Mouse (Mus musculus): ENCODE measurements around the gene Tmem242. TPM values are rescaled to one million over a fixed set of nuclear protein-coding genes. Genes with fewer than 3 reads are reported as not detected.
A peak's percentile ranks its signal among the peaks of the same experiment; 100 is the strongest.
"Not testable (repeated sequence)": the region's sequence is repeated elsewhere in the genome, so short reads cannot be mapped to it uniquely, and the experiment has no call there.

Gene Tmem242
- polyA plus RNA-seq, 1 experiment = 72.7 TPM

GRCm38 (mm10) chr17:5443751-5444150 lies 3.7 kb upstream of the Tmem242 start:
- Histone ChIP-seq H3K27ac (ENCODE audit: insufficient read depth, low read depth, low read length) (no peak overlapping the region), H3K4me1 (ENCODE audit: control insufficient read depth, insufficient read depth, low read length) (peaks cover 15% of the 10 kb centered on the region), H3K4me3 (ENCODE audit: insufficient read depth, low read length) (no peak overlapping the region)
- TF ChIP-seq CTCF (IDR thresholded peaks at IDR 0.05; ENCODE audit: low read depth, low read length) (no peak), POLR2A (IDR thresholded peaks at IDR 0.05; ENCODE audit: borderline replicate concordance, low read depth, low read length) (no peak)

GRCm38 (mm10) chr17:5443260-5443659 lies 3.2 kb upstream of the Tmem242 start:
- Histone ChIP-seq H3K27ac (ENCODE audit: insufficient read depth, low read depth, low read length) (no peak overlapping the region), H3K4me3 (ENCODE audit: insufficient read depth, low read length) (no peak overlapping the region), H3K4me1 (ENCODE audit: control insufficient read depth, insufficient read depth, low read length) (peaks cover 16% of the 10 kb centered on the region)
- TF ChIP-seq POLR2A (IDR thresholded peaks at IDR 0.05; ENCODE audit: borderline replicate concordance, low read depth, low read length) = no peak
- TF ChIP-seq CTCF (IDR thresholded peaks at IDR 0.05; ENCODE audit: low read depth, low read length) = no peak

GRCm38 (mm10) chr17:5442403-5442802 lies 2.3 kb upstream of the Tmem242 start:
- H3K27ac ChIP-seq (ENCODE audit: insufficient read depth, low read depth, low read length); H3K4me3 ChIP-seq (ENCODE audit: insufficient read depth, low read length): not testable (repeated sequence)
- H3K4me1 ChIP-seq (ENCODE audit: control insufficient read depth, insufficient read depth, low read length) = peaks cover 16% of the 10 kb centered on the region

- H3K4me1 ChIP-seq (ENCODE audit: control insufficient read depth, insufficient read depth, low read length) = peaks cover 9% of the 10 kb centered on the region
- peak overlapping the region; percentile 30; the same call in 1 of the 2 replicates for H3K27ac ChIP-seq (ENCODE audit: insufficient read depth, low read depth, low read length)
- peak overlapping the region; percentile 83 for H3K4me3 ChIP-seq (ENCODE audit: insufficient read depth, low read length)
- TF ChIP-seq CTCF (IDR thresholded peaks at IDR 0.05; ENCODE audit: low read depth, low read length) (no peak), POLR2A (IDR thresholded peaks at IDR 0.05; ENCODE audit: borderline replicate concordance, low read depth, low read length) (no peak)
These were observed 264 bp downstream of the Tmem242 start for GRCm38 (mm10) chr17:5439831-5440158.

GRCm38 (mm10) chr17:5429772-5430133 lies 10.3 kb downstream of the Tmem242 start:
- Histone ChIP-seq H3K4me1 (ENCODE audit: control insufficient read depth, insufficient read depth, low read length) (peaks cover 4% of the 10 kb centered on the region; the same call in 1 of the 2 replicates), H3K4me3 (ENCODE audit: insufficient read depth, low read length) (no peak overlapping the region), H3K27ac (ENCODE audit: insufficient read depth, low read depth, low read length) (no peak overlapping the region)
- TF ChIP-seq CTCF (IDR thresholded peaks at IDR 0.05; ENCODE audit: low read depth, low read length) (peak; percentile 3; the same call in 1 of the 2 replicates), POLR2A (IDR thresholded peaks at IDR 0.05; ENCODE audit: borderline replicate concordance, low read depth, low read length) (no peak)

GRCm38 (mm10) chr17:5429090-5429771 lies 10.8 kb downstream of the Tmem242 start:
- TF ChIP-seq POLR2A (IDR thresholded peaks at IDR 0.05; ENCODE audit: borderline replicate concordance, low read depth, low read length) (no peak), CTCF (IDR thresholded peaks at IDR 0.05; ENCODE audit: low read depth, low read length) (peak; percentile 83)
- no peak overlapping the region for H3K4me3 ChIP-seq (ENCODE audit: insufficient read depth, low read length)
- H3K4me1 ChIP-seq (ENCODE audit: control insufficient read depth, insufficient read depth, low read length) = peaks cover 4% of the 10 kb centered on the region; the same call in 1 of the 2 replicates
- no peak overlapping the region for H3K27ac ChIP-seq (ENCODE audit: insufficient read depth, low read depth, low read length)

GRCm38 (mm10) chr17:5425204-5425603 lies 14.9 kb downstream of the Tmem242 start:
- Histone ChIP-seq H3K4me3 (ENCODE audit: insufficient read depth, low read length) (no peak overlapping the region), H3K4me1 (ENCODE audit: control insufficient read depth, insufficient read depth, low read length) (peaks cover 4% of the 10 kb centered on the region; the same call in 1 of the 2 replicates), H3K27ac (ENCODE audit: insufficient read depth, low read depth, low read length) (no peak overlapping the region)
- no peak for TF ChIP-seq POLR2A (IDR thresholded peaks at IDR 0.05; ENCODE audit: borderline replicate concordance, low read depth, low read length)
- no peak for TF ChIP-seq CTCF (IDR thresholded peaks at IDR 0.05; ENCODE audit: low read depth, low read length)

GRCm38 (mm10) chr17:5424156-5424555 lies 15.9 kb downstream of the Tmem242 start:
- TF ChIP-seq CTCF (IDR thresholded peaks at IDR 0.05; ENCODE audit: low read depth, low read length) (no peak), POLR2A (IDR thresholded peaks at IDR 0.05; ENCODE audit: borderline replicate concordance, low read depth, low read length) (no peak)
- Histone ChIP-seq H3K27ac (ENCODE audit: insufficient read depth, low read depth, low read length) (no peak overlapping the region), H3K4me3 (ENCODE audit: insufficient read depth, low read length) (no peak overlapping the region), H3K4me1 (ENCODE audit: control insufficient read depth, insufficient read depth, low read length) (peaks cover 4% of the 10 kb centered on the region; the same call in 1 of the 2 replicates)

- Histone ChIP-seq H3K4me1 (ENCODE audit: control insufficient read depth, insufficient read depth, low read length) (peaks cover 4% of the 10 kb centered on the region; the same call in 1 of the 2 replicates), H3K4me3 (ENCODE audit: insufficient read depth, low read length) (no peak overlapping the region), H3K27ac (ENCODE audit: insufficient read depth, low read depth, low read length) (no peak overlapping the region)
- no peak for TF ChIP-seq POLR2A (IDR thresholded peaks at IDR 0.05; ENCODE audit: borderline replicate concordance, low read depth, low read length)
- no peak for TF ChIP-seq CTCF (IDR thresholded peaks at IDR 0.05; ENCODE audit: low read depth, low read length)
These were observed 18.2 kb downstream of the Tmem242 start for GRCm38 (mm10) chr17:5421835-5422234.

GRCm38 (mm10) chr17:5419771-5420518 lies 20.1 kb downstream of the Tmem242 start:
- TF ChIP-seq CTCF (IDR thresholded peaks at IDR 0.05; ENCODE audit: low read depth, low read length) (no peak), POLR2A (IDR thresholded peaks at IDR 0.05; ENCODE audit: borderline replicate concordance, low read depth, low read length) (no peak)
- Histone ChIP-seq H3K4me3 (ENCODE audit: insufficient read depth, low read length) (no peak overlapping the region), H3K27ac (ENCODE audit: insufficient read depth, low read depth, low read length) (no peak overlapping the region), H3K4me1 (ENCODE audit: control insufficient read depth, insufficient read depth, low read length) (no peaks in the 10 kb centered on the region)

Measured in bone marrow macrophage, adult 2 months (primary cell).